Mouse (Mus musculus) frontal cortex, postnatal 10 days (tissue): ENCODE results near the gene Anxa4.

Experiments
- DNase-seq, 2 experiments: peaks; one replicate each; pipeline ENCODE4 v3.0.0; 2022; ENCODE audit warnings: low spot score in 2 of 2, mixed read lengths in 1 of 2

The Anxa4 gene

DNA sequence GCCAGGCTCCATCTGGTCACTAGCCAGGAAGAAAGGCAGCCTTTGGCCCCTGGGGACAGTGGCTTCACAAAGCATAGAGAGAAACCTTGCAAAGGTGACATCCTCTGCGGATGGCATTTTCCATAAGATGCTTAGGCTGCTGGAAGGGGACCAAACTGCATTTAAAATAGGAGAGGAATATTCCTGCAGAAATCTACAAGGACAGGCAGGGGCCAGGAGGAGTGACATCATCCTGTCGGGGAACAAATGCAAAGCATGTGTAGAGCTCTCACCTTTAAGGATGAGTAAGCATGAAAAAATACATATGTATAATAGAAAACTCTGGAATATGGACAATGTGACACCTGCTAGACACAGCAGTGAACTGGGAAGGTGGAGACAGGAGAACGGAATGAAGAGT, 7.1 kb upstream of the Anxa4 start:
- DNase-seq, result no peak

DNA sequence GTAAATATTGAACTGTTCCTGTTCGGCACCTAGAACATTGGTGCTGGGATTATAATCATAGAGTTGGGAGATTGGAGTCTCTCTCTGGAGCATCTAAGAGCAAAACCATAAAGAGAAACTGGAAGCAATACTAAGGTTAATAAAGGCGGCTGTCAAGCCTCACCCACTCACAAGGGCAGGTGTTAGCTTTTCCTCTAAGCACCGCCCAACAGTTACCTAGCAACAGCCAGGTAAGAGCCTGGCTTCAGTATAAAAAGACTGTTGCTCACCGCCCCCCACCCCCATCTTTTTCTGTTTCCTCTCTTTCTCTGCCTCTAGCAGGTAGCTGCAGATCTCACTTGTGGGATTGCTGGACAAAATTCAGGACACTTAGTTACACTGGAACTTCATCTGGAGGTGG, 4.1 kb upstream of the Anxa4 start:
- DNase-seq, result no peak

DNA sequence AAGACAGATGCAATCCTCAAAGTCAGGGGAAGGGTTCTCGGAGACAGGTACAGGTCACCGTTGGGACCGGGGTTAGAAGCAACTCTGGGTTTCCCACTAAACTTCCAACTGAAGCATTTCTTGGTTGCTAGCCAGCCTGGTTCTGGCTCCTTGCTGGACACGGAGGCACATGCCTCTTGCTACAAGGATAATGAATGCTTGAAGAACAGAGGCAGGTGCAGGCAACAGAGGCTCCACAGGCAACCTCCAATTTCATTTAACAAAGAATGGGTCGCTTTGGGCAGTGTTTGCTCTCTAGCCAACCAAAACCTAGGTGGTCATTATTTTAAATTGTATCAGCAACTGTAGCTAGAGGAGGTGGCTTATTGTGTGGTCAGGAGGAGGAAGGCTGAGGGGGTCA, 573 bp upstream of the Anxa4 start:
- no peak for DNase-seq

DNA sequence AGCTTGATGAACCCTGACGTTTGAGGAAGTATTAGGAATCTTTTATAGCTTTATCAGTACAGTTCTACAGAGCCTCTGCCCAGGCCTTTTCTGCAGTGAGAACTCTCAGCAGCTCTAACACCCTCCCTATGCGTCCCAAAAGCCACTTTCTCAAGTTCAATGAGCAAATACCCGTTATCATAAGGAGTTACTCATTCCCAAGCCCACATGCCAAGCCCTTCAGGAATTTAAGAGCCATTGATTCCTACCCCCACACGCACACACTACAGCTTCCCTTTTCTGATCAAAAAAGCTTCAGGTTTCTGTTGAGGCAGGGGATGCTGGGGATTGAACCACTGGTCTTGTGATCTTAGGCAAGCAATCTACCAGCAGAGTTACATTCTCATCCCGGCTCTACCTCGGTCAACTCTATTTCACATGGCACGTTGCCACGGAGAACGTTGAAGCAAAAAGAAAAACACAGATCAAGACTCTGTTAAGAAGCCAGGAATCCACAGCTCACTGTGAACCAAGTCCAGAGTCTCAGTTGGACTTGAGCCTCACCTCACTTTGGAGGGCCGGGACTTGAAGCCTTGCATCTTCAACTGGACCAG, 2.9 kb downstream of the Anxa4 start:
- no peak for DNase-seq

DNA sequence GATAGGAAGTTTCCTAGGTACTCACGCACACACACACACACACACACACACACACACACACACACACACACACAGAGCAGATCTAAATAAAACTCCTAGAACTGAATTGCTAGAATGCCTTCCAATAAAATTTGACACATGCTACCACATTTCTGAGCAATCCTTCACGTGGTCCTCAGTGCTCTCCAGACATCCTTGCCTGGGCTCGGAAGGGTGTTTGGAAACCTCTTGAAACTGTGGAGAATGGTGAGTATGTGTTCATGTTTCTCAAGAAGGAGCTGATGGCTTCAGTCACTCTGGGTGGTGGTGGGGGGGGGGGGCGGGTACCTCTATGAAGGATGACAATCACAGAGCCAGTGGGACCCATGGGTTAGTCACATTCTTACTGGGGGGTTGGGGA, 5.1 kb downstream of the Anxa4 start:
- DNase-seq, result no peak

DNA sequence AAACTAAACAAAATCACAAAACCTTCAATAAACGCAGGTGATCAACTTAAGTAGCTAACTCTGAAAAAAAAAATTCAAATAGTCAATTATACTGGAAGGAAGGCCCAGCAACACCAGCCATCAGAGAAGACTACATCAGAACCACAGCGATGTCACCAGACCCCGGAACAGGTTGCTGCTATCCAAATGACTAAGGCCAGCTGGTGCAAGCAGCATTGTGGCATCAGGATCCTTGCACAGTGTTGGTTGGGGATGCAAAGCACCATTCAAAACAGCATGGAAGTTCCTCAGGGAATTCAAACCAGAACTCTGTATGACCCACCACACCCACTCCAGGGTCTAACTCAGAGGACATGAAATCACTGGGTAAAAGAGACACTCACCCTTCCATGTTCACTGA, 6.8 kb downstream of the Anxa4 start:
- no peak for DNase-seq

DNA sequence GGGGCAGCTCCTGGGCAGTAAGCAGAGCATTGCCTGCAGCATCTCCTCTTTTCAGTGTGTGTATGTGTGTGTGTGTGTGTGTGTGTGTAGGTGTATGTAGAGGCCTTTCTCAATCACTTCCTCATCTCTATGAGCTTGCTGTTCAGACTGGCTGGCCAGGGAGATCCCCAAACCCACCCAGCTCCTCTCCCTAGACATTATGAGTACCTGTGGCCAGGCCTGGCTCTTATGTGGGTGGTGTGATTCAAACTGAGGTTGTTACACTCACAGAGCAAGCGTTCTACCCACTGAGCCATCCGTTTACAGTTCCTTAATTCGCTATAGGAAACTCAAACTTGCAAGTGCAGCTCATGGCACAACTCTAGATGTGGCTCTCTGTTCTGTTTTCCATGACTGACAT, 8.6 kb downstream of the Anxa4 start:
- no peak for DNase-seq

DNA sequence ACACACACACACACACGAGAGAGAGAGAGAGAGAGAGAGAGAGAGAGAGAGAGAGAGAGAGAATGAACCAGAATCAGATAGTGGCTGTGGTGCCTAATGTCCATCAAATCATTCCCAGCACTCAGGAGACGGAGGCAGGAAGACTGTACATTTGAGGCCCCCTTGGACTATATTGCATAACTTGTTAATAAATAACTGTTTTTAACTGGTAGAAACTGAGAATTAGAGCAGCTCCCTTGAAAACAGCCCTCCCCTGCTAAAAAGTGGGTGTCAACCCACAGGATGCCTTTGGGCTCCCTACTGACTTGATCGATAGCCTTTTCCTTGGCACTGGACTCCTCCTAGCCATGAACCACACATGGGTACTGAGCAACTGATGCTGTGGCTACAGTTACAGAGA, 11.0 kb downstream of the Anxa4 start:
- DNase-seq, result no peak

DNA sequence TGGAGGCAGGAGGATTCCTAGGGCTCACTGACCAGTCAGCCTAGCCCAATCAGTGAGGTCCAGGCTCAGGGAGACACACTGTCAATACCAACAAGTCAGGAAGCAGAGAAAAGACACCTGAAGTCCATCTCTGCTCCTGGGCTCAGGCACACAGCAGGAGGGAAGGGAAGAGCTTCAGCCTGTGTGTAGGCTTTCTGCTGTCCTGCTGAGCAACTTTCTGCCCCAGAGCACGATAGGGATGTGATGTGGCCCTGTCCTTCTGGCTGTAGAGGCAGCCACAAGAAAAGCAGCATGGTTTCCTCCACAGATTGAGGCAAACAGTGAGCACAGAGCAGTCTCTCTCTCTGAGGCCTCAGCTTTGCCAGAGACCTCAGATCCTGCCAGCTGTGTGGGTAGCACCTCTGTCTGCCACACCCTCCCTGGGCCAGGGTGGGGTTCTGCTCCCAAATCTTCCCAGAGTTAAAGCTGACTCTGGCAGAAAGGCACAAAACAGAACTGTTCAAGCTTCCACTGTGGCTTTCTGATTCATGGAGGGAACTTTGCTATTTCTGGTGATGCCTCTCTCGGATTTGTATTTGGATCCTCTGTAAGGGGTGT, 11.9 kb downstream of the Anxa4 start:
- no peak for DNase-seq

DNA sequence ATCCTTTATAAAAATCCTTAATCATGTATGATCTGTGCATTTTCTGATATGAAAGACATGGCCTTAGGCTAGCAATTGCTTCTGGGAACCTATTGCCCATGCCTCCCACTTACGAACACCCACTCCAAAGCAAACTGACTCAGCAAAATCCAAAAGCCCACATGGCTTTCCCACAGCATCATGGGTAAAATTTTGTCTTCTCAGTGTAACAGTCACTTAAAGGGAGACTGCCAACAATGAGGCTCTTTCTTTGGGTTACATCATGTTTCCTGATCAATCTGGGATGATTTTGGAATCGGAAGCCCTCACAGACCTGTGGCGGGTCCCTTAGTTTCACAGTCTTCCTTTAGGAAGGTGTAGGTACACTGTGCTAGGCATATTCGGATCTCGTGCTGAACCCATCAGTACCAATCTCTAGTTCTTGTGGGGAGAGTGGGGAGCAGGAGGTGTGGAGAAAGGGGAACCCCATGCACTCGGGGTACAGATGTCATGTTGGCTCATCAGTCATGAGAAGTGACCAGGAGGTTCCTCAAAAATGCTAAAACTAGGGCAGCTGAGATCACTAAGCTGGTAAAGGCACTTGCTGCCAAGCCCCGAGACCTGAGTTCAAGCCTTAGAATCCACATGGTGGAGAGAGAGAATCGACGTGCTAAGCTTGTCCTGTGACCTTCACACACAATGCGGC, 14.3 kb downstream of the Anxa4 start:
- DNase-seq, result no peak

DNA sequence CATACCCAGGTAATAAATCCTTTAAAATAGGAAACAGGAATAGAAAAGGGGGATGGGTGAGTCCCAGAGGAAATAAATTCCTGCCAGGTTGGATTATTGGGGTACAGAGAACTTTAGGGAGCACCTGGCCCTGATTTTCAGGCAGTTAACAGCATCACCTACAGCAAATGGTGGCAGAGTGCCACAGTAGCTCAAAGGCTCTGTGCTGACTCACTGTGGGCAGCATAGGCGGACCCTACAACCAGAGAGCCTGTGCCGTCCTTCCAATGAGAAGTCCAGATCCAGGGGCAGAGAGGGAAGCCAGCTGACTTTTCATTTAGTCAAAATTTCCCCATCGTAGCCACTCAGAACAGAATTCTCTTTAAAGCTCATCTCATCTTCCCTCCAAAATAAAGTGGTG, 16.2 kb downstream of the Anxa4 start:
- no peak for DNase-seq

DNA sequence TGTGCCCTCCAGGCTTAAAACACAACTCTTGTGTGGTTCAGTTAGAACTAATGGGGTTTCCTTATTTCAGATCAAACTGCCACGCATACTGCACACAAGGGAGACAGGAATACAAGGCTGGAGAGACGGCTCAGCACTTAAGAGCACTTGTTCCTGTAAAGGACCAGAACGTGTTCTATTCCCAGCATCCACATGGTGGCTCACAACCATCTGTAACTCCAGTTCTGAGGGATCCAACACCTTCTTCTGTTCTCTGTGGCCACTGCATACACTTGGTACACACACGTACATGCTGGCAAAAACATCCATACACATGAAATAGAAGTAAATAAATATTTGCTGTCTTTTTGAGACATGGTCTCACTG, 16.7 kb downstream of the Anxa4 start:
- DNase-seq, result no peak

DNA sequence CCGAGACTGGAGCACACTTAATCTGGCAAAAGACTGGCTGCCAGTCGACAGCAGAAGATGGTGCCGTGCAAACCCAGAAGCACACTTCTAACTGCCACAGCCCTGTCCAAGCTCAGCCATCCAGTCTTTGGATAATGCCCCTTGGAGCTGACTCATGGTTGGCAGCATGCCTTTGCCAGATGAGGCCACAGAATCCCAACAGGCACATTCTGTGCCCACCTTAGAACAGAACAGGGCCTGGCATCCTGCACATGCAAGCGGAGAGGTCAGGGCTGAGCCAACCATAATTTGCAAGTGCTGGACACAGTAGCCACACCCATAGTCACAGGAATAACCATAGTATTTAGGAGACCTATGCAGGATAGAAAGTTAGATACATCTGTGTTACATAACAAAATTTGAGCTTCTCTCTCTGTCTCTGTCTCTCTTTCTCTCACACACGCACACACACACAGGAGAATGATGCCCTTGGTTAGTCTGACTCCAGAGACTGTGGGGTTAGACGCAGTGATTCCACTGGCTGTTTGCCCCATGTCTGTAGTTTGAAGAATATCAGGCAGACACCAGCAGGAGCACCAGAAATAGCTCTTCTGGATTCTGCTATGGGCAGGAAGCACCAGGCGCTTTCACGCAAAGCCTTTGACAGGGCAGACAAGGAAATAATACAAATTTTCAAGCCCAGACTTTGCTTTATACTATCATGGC, 17.2 kb downstream of the Anxa4 start:
- no peak for DNase-seq

DNA sequence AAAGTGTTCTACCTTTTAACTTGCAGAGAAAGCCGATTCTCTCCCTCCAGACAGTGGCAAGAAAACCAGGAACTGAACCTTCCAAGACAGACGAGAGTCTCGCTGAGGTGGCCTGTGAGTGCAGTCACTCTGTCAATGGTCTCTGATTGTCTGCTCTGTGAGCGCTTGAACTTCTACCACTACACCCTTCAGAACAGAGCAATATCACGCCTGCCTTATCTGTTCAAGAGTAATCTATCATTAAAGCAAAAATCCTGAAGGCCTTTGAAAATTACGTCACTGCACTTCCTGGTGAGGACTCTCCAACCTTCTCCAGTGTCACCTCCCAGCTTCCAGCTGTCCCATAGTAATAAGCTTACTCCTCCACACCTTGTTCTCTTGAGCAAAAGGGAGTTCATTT, 18.4 kb downstream of the Anxa4 start:
- no peak for DNase-seq

DNA sequence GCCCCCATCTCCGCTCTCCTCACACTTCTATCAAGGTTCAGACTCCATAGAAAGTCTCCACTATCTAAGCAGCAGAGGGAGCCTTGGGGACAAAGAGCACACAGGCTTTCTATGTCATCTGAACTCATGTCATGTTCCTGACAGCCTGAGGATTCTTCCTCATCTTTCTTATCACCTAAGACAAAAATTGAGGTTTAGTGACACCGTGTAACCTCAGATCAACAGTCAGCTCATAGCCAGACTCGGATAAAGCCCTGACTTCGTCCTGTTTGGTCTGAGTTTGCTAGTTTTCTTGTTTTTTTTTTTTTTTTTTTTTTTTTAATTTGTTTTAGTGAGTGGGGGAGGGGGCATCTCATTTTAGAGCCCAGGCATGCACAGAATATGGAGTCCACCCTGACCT, 19.6 kb downstream of the Anxa4 start:
- DNase-seq, result no peak

DNA sequence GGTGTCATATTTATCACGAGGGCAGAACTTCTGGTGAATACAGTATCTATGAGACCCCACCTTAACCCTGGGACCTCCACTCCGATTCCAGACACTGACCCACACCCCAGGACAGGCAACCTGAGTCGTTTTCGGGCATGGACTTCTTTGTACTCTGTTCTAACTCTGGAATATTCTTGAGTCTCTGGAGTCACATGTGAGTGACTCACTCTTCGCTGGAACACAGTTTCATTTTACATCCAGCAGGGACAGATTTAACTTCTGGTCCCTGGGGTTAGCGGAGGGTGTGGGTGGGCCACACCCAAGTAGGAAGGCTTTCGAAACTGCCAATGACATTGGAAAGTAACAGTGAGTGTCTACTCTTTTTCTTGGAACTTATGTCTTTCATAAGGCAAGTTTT, 20.8 kb downstream of the Anxa4 start:
- no peak for DNase-seq

DNA sequence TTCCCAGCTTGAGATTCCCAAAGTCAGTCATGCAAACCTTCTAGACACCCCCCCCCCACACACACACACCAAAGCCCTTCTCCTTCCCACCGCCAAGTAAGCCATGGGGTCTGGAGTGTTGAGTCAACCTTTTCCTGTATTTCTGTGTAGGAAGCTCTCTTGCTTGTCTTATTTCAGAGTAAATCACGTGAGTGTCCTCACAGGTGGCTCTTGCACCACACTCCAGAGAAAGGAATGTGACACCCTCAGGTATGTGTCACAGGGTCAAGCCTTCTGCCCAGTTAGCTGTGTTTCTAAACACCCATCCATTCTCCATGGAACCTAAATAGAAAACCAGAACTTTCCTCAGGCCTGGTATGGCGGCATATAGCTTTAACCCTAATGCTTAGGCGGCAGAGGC, 24.4 kb downstream of the Anxa4 start:
- no peak for DNase-seq

DNA sequence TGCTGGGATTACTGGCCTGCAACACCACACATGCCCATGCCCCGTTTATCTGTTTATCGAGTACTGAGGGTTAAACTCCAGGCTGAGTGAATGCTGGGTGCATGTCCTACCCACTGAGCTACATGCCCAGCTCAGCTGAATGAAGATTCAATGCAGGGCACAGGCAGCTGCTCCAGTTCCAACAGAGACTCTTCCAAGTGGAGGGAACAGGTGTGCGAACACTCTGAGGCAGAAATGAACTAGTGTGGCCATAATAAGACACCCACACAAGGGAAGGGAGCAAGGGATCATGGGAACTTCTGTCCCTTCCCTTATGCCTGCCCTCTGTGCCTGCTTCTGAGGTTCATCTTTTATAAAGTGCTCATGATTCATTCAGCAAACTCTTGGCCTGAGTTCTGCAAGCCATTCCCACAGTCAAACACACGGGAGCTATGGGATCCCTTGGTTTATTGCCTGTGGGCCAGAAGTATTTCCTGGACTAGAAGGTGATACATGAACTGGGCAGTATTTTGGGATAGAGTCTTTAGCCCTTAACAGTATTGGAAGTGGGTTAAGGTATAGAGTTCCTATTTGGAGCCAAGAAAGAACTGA, 25.1 kb downstream of the Anxa4 start:
- DNase-seq, result no peak

DNA sequence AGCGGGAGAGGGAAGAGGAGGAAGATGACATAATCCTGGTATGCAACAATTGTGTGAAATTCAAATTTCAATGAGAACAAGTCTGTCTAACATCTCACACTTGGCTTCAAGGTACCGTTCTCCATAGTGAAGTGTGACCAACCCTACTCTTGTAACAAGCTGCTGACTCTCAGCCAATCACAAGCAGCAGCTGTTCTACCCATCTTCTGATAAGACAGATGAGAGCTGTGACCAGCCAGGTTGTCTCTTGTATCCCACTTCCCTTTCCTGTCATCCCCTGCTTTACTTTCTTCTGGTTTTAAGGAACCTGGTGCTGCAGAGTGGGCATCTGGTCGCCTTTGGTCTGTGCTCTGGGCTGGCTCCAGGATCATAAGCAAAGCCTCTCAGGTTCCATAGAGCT, 25.9 kb downstream of the Anxa4 start:
- no peak for DNase-seq

DNA sequence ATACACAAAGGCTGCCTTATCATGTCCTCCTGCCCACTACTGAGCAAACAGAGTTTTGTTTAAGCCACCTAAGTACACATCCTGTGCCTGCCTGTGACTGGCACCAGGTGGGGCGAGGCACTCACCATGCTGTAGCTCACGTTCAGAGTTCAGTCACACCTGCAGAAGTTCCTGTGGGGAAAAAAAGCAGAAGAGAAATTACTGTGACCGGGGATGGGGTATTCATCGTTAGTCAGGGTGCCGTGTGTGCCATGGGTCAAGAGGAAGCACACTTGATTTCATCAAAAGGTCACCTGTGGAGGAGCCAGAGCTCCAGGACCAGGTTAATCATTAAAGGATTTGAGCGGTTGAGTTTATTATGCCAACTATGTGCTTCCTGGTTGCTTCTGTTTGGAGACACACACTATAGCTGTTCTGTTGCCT, 27.7 kb downstream of the Anxa4 start:
- no peak for DNase-seq

DNA sequence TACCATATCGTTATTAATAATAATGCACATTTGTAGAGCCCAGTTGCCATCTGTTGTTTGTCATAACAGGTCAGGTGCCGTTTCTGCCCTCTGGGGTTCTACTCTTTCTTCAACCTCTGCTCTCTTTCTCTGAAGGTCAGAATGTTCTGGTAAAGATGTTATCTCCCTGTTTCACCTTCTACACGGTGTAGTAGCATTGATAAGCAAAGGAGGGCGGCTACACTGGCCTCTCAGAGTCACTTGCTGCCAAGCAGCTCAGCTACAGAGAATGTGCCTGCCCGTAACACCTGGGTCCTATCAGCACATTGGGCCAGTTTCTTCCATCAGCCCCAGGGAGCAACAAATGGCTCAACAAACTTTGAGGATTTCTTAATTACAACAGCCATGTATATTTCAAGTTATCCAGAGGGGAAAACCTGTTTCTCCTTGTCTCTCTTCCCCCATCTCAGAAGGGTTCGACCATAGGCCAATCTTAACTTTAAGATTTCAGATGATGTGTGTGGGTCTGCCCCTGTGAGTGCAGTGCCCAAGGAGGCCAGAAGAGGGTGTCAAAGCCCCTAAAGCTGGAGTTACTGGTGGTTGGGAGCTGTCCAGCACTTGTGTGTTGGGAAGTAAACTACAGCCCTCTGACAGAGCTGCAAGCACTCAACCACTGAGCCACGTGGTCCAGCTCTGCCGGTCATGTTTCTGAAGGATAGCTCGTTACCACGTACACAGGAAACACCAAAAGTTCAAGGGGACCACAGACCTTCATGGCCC, 39.1 kb downstream of the Anxa4 start:
- no peak for DNase-seq
